Mouse (Mus musculus) olfactory bulb, adult 2 months (tissue): ENCODE data around the gene 1700013G24Rik.

Source experiments
- CTCF ChIP-seq: fragments of 200-500 bp; IDR thresholded peaks from 2 replicates; pipeline ENCODE4 v1.5.1; 2012; ENCODE audit warnings: low read depth, mild to moderate bottlenecking, low read length, moderate library complexity; ENCODE audit not compliant: insufficient read depth
- POLR2A ChIP-seq: fragments of 200-500 bp; IDR thresholded peaks from 2 replicates; pipeline ENCODE4 v1.6.1; 2012; ENCODE audit warnings: mild to moderate bottlenecking, low read depth, low read length, moderate library complexity; ENCODE audit not compliant: insufficient read depth

DNA sequence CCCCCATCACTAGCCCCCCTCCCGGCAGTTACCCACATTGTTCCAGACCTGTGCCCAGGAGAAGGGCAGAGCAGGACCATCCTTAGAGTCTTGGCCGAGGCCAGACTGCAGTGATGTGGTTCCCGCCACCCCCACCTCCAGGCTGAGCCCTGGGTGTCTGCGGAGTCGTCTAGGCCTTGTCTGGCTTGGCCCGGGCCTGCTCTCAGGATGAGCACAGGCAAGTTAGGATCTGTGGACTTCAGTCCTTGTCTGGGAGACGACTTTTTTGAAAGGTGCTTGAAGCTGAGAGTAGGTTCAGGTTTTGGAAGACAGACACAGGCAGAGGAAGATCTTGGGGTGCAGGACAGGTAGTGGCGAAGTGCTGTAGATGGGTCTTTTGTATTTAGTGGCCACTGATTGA lies 18.2 kb downstream of the 1700013G24Rik start:
- TF ChIP-seq CTCF (no peak), POLR2A (no peak)
